Mouse (Mus musculus) liver, embryonic 14.5 days (tissue): ENCODE data around the gene Gm49405.

Experiments
- CTCF ChIP-seq: IDR thresholded peaks from 2 replicates; pipeline ENCODE4 v1.5.1; 2016; ENCODE audit warnings: antibody characterized with exemption, low read depth, control low read depth
- EP300 ChIP-seq: IDR thresholded peaks from 2 replicates; pipeline ENCODE4 v1.6.1; 2016; ENCODE audit warnings: antibody characterized with exemption, low read depth

GRCm38 (mm10) chr19:4011086-4011485, 10.7 kb downstream of the Gm49405 start:
- TF ChIP-seq CTCF (no peak), EP300 (no peak)
